Mouse (Mus musculus) MEL (cell line): Measurements from ENCODE around the gene Tmc1.

Experiments used
- CTCF ChIP-seq, 3 experiments: IDR thresholded peaks in 2 of 3; conservative IDR thresholded peaks in 1 of 3; 2 replicates each; pipeline ENCODE4 v1.5.1; 2011 to 2012; ENCODE audit warnings: low read length in 3 of 3, low read depth in 2 of 3, mild to moderate bottlenecking in 2 of 3, improper control_type of control experiment in 1 of 3, inconsistent platforms in 1 of 3, mixed read lengths in 1 of 3, moderate library complexity in 1 of 3; ENCODE audit not compliant: control insufficient read depth in 1 of 3, insufficient read depth in 1 of 3, poor library complexity in 1 of 3, severe bottlenecking in 1 of 3
- MAFK ChIP-seq: IDR thresholded peaks from 2 replicates; pipeline ENCODE4 v1.6.1; 2011; ENCODE audit warnings: low read depth, mild to moderate bottlenecking, low read length, improper control_type of control experiment, borderline replicate concordance
- POLR2A ChIP-seq, 2 experiments: IDR thresholded peaks; 2 replicates each; pipeline ENCODE4 v1.6.1; 2011 to 2012; ENCODE audit warnings: low read length in 2 of 2, mild to moderate bottlenecking in 2 of 2, control low read depth in 1 of 2, improper control_type of control experiment in 1 of 2, low read depth in 1 of 2, moderate library complexity in 1 of 2; ENCODE audit not compliant: control insufficient read depth in 1 of 2, insufficient read depth in 1 of 2, poor library complexity in 1 of 2
- POLR2AphosphoS2 ChIP-seq: IDR thresholded peaks from 2 replicates; pipeline ENCODE4 v1.6.1; 2011; ENCODE audit warnings: low read length, improper control_type of control experiment

DNA sequence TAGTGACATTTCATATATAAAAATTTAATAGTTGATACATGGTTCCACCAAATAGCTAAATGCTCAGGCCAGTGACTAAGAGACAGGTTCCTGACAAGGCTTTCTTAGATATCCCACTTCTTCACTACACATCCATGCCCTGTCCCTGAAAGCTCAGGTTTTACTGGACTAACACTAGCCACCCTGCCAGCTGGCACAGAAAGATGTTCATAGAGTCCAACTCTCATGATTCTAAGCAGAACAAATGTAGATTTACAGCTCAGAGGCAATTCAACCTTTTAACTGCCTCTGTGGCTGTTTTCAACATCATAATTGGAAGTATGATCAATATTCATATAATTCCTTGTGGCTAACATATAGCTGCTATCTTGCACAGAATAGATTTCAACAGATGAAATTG is 47.5 kb upstream of the Tmc1 start:
- TF ChIP-seq POLR2AphosphoS2 (no peak), POLR2A (IDR thresholded peaks at IDR 0.05; ENCODE audit: control insufficient read depth in 1 of 2, insufficient read depth in 1 of 2, low read depth in 1 of 2, low read length in 2 of 2, poor library complexity in 1 of 2) (no peak), CTCF (IDR thresholded peaks at IDR 0.05 in 2 of 3, conservative IDR thresholded peaks at IDR 0.05 in 1 of 3; ENCODE audit: control insufficient read depth in 1 of 3, insufficient read depth in 1 of 3, low read depth in 2 of 3, low read length in 3 of 3, poor library complexity in 1 of 3, severe bottlenecking in 1 of 3) (no peak), MAFK (no peak)
